Mouse (Mus musculus): ENCODE data around the gene Rab43.
"Not testable (repeated sequence)": the region's sequence is repeated elsewhere in the genome, so short reads cannot be mapped to it uniquely, and the experiment has no call there.

Gene Rab43

DNA sequence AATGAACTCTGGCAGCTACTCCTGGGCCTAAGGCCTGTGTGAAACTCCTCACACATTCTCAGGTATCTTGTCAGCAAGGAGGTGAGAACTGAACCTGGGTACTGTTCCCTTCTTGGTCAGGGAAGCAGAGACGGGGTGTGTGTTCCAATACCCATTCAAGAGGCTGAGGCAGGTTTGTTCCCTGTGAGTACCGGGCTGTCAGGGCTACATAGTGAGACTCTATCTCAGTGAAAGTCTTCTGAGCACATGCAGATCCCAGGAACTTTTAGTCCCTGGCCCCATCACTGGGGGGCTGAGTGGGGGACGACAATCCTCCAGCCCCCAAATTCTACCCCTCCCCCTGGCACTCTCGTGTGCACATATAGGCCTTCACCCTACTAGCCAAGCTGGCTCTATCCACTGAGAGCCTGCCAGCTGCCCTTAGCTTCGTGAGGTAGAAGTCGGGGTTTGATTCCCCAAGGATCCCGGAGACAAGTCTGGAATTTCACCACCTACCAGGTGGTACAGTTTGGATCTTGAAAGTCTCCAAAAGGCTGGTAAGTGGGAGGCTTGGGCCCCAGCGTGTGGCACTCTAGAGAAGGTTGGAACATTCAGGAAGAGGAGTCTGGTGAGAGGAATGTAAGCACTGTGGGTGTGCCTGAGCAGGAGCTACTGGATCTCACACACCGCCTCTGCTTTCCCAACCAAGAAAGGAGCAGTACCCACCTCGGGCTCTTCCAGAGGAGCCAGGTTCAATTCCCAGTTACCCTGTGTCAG lies 31.2 kb downstream of the Rab43 start:
- no peak for DNase-seq

GRCm38 (mm10) chr6:87779174-87780165 lies 32.5 kb downstream of the Rab43 start:
- no peak for DNase-seq

GRCm38 (mm10) chr6:87778294-87779173 lies 33.4 kb downstream of the Rab43 start:
- DNase-seq, result no peak

DNA sequence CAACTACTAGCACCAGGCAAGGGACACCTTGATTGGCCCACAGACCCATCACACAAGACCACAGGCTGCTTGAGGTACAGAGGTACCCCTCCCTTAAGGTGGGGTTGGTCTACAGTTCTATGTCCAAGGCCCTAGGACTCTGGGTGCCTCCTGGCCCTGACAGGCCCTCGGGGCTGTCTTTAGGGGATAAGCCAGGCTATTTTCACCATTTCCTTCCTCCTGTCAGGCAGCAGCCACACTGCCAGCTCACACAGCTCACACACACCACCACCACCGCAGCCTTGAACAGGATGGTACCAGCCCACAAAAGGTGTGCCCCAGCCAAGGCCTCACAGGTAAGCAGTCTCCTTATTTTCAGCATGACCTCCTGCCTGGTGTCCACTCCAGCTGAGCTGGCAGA lies 34.1 kb downstream of the Rab43 start, which contains the start of gene Gp9:
Gene Gp9 (plus strand): TSS at position 231 of the 400 bp plus-strand sequence.
- DNase-seq, result no peak

DNA sequence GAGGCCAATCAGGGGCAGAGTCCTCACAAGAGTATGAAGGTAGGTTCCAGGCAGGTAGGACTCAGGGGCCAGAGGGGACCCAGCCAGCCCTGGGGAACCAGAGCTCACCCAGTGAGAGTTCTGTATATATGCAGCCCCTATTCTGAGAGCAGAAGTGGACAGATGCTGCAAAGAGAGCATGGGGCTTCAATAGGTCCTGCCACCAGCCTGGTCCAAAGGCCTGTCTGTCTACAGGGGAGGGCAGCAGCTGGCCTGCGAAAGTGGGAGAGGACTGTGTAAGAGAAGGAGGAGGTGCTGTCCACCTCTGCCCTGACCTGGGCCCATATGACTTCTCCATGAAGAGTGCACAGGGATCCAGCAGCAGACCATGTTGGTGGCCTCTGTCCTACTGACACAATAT lies 35.3 kb downstream of the Rab43 start:
- no peak for DNase-seq

GRCm38 (mm10) chr6:87775588-87776245 lies 36.2 kb downstream of the Rab43 start:
- DNase-seq, result no peak

DNA sequence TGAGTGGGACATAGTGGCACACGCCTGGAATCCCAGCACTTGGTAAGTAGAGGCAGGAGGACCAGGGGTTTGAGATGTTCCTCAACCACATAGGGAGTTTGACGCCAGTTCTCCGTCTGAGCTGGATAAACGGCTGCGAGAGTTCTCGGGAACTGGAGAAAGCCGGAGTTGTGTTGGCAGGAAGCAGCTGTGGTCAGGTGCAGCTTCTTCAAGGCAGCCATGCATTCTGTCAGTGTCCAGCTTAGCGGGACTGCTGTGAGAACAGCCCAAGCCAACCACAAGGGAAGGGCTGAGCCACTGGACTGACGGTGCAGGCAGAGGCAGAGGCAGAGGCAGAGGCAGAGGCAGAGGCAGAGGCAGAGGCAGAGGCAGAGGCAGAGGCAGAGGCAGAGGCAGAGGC lies 37.1 kb downstream of the Rab43 start:
- no peak for DNase-seq

- no peak for DNase-seq
Measured at GRCm38 (mm10) chr6:87774466-87774865, 37.5 kb downstream of the Rab43 start.

DNA sequence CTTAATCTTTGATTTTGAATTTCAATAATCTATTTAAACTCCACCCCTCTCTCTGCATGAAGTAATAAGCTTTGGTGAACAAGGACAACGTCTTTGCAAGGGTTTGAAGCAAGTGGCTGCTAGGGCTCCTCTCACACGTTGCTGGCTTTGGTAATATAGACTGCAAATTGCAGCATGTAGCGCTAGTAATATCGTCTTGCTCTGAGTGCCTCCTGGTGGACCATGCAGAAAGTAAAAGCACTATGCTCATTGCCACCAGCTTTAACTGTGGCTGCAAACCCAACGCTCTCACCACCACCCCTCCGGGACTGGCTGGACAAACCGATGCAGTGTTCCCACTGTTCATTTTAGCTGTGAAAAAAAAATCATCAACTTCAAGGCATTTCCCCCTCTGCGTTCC lies 41.3 kb downstream of the Rab43 start:
- DNase-seq, result peak; percentile 35

DNA sequence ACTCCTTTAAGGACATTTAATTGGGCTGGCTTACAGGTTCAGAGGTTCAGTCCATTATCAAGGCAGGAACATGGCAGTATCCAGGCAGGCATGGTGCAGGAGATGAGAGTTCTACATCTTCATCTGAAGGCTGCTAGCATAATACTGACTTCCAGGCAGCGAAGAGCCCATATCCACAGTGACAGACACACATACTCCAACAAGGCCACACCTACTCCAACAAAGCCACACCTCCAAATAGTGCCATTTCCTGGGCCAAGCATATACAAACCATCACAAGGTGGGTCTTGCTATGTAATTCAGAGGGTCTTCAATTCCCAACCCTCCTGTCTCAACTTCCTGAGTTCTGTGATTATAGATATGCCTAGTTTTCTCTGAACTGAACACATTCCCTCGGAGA lies 47.7 kb downstream of the Rab43 start:
- not testable (repeated sequence) for DNase-seq

DNA sequence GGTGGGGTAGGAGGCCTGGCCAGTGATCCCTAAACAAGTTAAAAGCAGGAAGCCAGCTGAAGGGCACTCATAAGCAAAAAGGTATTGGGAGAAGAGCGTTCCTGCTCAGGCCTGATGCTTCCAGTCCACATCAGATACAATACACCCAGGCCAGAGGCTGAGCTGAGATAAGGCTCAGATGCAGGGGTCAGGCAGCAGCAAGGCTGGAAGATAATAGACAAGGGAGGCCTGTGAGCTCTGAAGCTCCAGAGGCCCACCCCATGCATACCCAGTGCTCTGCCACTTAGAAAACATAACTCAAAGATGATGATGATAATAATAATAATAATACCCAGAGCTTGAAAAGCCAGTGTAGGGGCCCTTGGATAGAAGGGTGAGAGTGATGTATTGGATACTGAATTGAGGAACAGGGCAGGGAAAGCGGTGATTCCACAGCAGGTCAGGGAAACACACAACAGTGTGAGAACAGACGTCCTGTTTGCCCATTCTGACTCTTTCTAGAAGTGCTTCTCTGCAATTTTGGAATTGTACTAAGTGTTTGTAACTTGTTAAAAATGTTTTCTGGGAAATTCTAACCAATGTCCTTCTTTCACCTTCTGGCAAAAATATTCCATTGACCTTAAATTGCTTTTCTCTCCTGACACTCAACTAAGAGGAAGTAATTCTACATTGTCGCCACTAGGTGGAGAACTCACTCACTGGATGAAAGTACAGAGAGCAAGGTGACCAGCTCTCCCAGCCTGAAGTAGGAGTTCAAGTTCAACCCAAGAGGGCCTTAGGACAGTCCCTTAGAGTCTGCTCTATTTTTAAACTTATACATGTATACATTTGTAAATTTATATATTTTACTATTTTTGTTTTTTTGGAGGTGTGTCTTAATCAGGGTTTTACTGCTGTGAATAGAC lies 48.3 kb downstream of the Rab43 start:
- peak; percentile 70 for DNase-seq

GRCm38 (mm10) chr6:87762161-87762560 lies 49.8 kb downstream of the Rab43 start:
- no peak for DNase-seq

- no peak for DNase-seq
Measured at GRCm38 (mm10) chr6:87759850-87760249, 52.1 kb downstream of the Rab43 start.

GRCm38 (mm10) chr6:87759404-87759803 lies 52.6 kb downstream of the Rab43 start:
- no peak for DNase-seq

DNA sequence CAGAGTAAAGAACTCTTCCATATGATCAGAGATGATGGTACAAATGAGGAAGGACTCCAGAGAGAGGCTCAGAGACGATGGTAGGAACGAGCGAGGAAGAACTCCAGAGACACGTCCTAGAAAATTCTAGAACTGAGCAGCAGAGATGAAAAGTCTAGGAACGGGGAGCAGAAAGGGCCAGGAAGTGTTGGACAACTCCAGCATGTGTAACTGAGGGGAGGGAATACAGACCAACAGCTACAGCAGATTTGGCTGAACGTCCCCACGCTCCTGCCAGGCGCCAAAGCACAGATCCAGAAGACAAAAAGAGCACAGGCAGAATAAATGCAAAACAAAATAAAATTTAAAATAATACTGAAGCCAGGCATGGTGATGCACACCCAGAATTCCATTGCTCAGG lies 55.1 kb downstream of the Rab43 start:
- DNase-seq, result no peak

DNA sequence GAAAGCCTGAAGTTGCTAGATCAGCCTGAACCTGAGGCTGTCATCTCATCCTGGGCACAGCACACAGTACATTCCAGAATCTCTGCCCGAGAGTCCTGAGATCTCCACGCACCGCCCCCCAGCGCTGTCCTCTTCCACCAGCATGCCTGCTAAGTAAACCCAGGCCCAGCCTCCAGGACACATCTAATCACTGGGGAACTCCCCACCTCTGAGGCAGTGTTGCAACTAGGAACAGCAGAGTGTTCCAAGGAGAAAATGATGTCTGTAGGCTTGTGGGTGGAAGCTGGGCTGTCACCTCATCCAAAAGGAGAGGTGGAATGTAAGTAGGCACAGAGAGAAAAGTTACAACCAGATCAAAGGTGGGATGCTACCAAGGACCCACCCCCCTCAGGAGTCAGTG lies 56.8 kb downstream of the Rab43 start:
- peak; percentile 22 for DNase-seq

GRCm38 (mm10) chr6:87751574-87751973 lies 60.4 kb downstream of the Rab43 start:
- no peak for DNase-seq

DNA sequence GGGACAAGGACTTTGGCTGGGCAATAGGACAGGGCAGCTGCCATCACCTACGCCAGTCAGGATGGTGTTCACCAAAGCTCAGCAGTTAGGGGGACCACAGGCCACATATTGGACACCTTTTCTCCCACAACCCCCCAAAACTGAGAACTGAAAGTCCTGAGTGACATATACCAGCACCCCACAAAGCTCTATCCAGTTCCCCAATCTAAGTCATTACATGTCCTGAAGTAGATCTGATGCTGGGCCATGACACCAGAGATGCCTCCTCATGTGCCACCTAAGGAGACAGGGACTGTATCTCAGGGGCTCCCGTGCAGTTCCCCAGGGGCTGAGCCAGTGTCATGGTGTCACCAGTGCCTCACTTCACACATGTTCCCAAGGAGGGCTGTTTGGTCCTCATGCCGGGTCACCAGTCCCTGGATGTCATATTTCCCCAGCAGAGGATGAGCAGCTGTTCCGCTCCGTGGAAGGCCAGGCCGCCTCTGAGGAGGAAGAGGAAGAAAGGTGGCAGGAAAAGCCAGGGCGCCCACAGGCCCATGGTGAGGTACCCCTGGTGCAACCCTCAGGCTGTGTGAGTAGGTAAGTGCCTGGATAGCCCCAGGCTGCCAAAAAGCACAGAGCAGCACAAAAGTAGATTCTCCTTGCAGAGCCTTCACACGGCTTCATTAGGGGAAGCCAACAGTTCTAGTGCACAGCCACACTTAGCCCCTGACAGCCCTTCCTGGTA lies 61.6 kb downstream of the Rab43 start:
- no peak for DNase-seq

DNA sequence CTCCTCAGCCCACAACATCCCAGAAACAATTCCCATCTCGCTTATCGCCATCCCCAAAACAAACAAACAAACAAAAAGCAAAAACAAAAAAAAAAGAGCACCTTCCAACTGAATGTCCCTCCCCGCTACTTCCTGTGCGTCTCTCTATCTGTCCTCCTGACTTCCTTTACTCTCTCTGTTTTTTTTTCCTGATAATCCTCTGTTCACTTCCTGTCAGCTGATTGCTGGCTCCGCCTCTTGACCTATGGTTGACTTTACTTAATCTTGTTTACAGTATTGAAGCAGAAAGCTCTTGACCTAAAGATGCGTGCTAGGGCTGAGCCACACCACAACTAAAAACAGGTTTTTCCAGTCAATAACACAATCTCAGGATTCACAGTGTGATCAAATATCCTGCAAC lies 63.4 kb downstream of the Rab43 start:
- no peak for DNase-seq

GRCm38 (mm10) chr6:87748078-87748477 lies 63.9 kb downstream of the Rab43 start:
- DNase-seq, result no peak
